Mouse (Mus musculus): ENCODE data around the gene Ankrd33. TPM values are rescaled to one million over a fixed set of nuclear protein-coding genes. Genes with fewer than 3 reads are reported as not detected.

Gene Ankrd33
- polyA plus RNA-seq, 1 experiment = not detected

GRCm38 (mm10) chr15:101121411-101122289 lies 6.1 kb downstream of the Ankrd33 start:
- Histone ChIP-seq H3K27ac (ENCODE audit: control insufficient read depth, insufficient read depth, low read depth, low read length, poor library complexity) (no peak overlapping the region), H3K4me1 (ENCODE audit: control insufficient read depth, insufficient read depth, low read length) (no peaks in the 10 kb centered on the region; the same call in 1 of the 2 replicates)
- 67% methylated on average over 9 of the region's 9 CpGs for WGBS

DNA sequence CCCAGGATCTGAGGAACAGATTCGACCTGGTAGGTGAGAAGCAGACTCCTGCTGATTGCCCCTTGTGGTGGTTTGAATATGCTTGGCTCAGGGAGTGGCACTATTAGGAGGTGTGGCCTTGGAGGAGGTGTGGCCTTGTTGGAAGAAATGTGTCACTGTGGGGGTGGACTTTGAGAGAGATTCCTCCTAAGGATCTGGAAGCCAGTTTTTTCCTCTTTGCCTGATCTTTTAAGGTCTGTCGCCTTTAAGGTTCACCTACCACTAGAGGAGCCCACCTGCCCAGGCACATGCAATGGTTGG lies 6.7 kb downstream of the Ankrd33 start:
- 55% methylated on average over 2 of the region's 2 CpGs for WGBS
- Histone ChIP-seq H3K4me3 (replicated peaks; ENCODE audit: control insufficient read depth, low read depth, low read length) (no peak overlapping the region), H3K27ac (ENCODE audit: control insufficient read depth, insufficient read depth, low read depth, low read length, poor library complexity) (no peak overlapping the region), H3K4me1 (ENCODE audit: control insufficient read depth, insufficient read depth, low read length) (no peaks in the 10 kb centered on the region; the same call in 1 of the 2 replicates)
- TF ChIP-seq POLR2A (IDR thresholded peaks at IDR 0.05; ENCODE audit: borderline replicate concordance, control insufficient read depth, low read depth, low read length) (no peak), CTCF (IDR thresholded peaks at IDR 0.05; ENCODE audit: control insufficient read depth, insufficient read depth, low read length) (no peak)

More at GRCm38 (mm10) chr15:101121411-101122289, 6.1 kb downstream of the Ankrd33 start:
- TF ChIP-seq CTCF (IDR thresholded peaks at IDR 0.05; ENCODE audit: control insufficient read depth, insufficient read depth, low read length) (no peak), POLR2A (IDR thresholded peaks at IDR 0.05; ENCODE audit: borderline replicate concordance, control insufficient read depth, low read depth, low read length) (no peak)
- H3K4me3 ChIP-seq (replicated peaks; ENCODE audit: control insufficient read depth, low read depth, low read length) = no peak overlapping the region

GRCm38 (mm10) chr15:101123202-101123601 lies 7.6 kb downstream of the Ankrd33 start:
- TF ChIP-seq CTCF (IDR thresholded peaks at IDR 0.05; ENCODE audit: control insufficient read depth, insufficient read depth, low read length) (no peak), POLR2A (IDR thresholded peaks at IDR 0.05; ENCODE audit: borderline replicate concordance, control insufficient read depth, low read depth, low read length) (no peak)
- H3K4me3 ChIP-seq (replicated peaks; ENCODE audit: control insufficient read depth, low read depth, low read length) = no peak overlapping the region
- 74% methylated on average over 4 of the region's 4 CpGs for WGBS
- H3K4me1 ChIP-seq (ENCODE audit: control insufficient read depth, insufficient read depth, low read length) = no peaks in the 10 kb centered on the region; the same call in 1 of the 2 replicates
- H3K27ac ChIP-seq (ENCODE audit: control insufficient read depth, insufficient read depth, low read depth, low read length, poor library complexity) = no peak overlapping the region

- H3K27ac ChIP-seq (ENCODE audit: control insufficient read depth, insufficient read depth, low read depth, low read length, poor library complexity) = no peak overlapping the region
- TF ChIP-seq POLR2A (IDR thresholded peaks at IDR 0.05; ENCODE audit: borderline replicate concordance, control insufficient read depth, low read depth, low read length) (no peak), CTCF (IDR thresholded peaks at IDR 0.05; ENCODE audit: control insufficient read depth, insufficient read depth, low read length) (no peak)
- WGBS = 86% methylated on average over 6 of the region's 6 CpGs
- H3K4me3 ChIP-seq (replicated peaks; ENCODE audit: control insufficient read depth, low read depth, low read length) = no peak overlapping the region
- H3K4me1 ChIP-seq (ENCODE audit: control insufficient read depth, insufficient read depth, low read length) = no peaks in the 10 kb centered on the region; the same call in 1 of the 2 replicates
These were observed 10.0 kb downstream of the Ankrd33 start for GRCm38 (mm10) chr15:101125561-101125960.

- H3K4me3 ChIP-seq (replicated peaks; ENCODE audit: control insufficient read depth, low read depth, low read length) = no peak overlapping the region
- H3K4me1 ChIP-seq (ENCODE audit: control insufficient read depth, insufficient read depth, low read length) = no peaks in the 10 kb centered on the region; the same call in 1 of the 2 replicates
- H3K27ac ChIP-seq (ENCODE audit: control insufficient read depth, insufficient read depth, low read depth, low read length, poor library complexity) = no peak overlapping the region
- TF ChIP-seq CTCF (IDR thresholded peaks at IDR 0.05; ENCODE audit: control insufficient read depth, insufficient read depth, low read length) = no peak
- TF ChIP-seq POLR2A (IDR thresholded peaks at IDR 0.05; ENCODE audit: borderline replicate concordance, control insufficient read depth, low read depth, low read length) = no peak
- 82% methylated on average over 12 of the region's 12 CpGs for WGBS
These were observed 11.5 kb downstream of the Ankrd33 start for GRCm38 (mm10) chr15:101126876-101127544.

DNA sequence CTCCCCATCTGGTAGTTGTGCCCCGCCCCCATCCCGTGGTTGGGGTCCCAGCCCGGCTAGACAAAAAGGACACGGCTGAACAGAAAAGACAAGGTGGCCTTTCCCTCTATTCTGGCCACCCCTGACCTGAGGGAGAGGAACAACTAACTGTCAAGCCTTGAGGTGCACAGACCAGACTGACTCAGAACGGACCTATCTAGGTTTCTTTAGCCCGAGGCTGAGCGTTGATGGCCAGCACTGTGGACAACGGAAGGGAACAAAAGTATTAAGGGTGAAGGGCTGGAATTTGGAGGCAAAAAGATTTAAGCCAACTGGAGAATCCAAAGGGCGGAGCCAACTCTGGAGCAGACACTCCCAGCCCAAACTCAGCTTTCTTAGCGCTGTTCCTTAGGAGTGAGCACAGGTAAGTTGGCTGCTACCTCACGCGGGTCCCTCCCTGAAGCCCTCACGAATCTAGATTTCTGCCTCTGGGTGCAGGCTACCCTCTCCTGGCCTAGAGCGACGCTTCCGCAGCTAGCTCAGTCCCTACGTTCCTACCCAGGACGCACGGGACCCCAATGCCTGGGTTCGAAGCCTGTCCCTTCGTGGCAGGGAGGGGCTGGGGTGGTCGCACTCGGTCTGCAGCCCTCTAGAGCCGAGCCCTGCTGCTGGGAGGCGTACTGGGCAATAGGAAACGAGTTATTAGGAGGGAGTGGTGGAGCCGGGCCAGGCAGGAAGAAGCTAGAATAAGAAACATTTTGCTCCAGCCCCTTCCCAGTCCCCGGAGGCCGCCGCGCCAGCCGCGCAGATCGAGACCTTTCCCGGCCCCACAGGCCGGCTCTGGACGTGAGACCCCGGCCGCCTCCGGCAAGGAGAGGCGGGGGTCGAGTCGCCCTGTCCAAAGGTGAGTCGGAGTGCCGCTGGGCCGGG lies 12.9 kb downstream of the Ankrd33 start, which contains the start of gene Acvrl1:
Acvrl1 (plus strand) TSS at position 342 of the 909 bp plus-strand sequence.
- H3K4me1 ChIP-seq (ENCODE audit: control insufficient read depth, insufficient read depth, low read length) = no peaks in the 10 kb centered on the region; the same call in 1 of the 2 replicates
- H3K27ac ChIP-seq (ENCODE audit: control insufficient read depth, insufficient read depth, low read depth, low read length, poor library complexity) = peak within 1 kb of the TSS; percentile 59
- no peak for TF ChIP-seq CTCF (IDR thresholded peaks at IDR 0.05; ENCODE audit: control insufficient read depth, insufficient read depth, low read length)
- 9% methylated on average over 46 of the region's 46 CpGs for WGBS
- peak within 1 kb of the TSS; percentile 55 for H3K4me3 ChIP-seq (replicated peaks; ENCODE audit: control insufficient read depth, low read depth, low read length)

DNA sequence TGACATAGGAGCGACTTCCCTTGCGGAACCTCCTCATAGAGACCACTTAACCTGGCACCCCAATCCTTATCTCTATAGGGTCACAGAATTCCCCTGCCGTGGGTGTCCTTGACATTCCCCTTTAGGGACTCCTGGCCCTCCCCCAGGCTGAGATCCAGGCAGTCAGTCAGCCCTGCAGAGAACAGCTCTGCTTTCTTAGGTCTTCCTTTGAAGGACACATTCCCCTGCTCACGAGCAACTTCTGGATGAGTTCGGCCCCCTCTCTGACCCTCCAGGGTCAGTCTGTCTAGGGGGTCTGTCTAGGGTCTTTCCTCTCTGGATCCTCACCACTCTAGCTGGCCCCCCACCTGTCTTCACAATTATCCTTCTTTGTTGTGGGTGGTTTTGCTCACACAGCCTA lies 13.9 kb downstream of the Ankrd33 start:
- no peak for TF ChIP-seq CTCF (IDR thresholded peaks at IDR 0.05; ENCODE audit: control insufficient read depth, insufficient read depth, low read length)
- Histone ChIP-seq H3K4me3 (replicated peaks; ENCODE audit: control insufficient read depth, low read depth, low read length) (no peak overlapping the region), H3K27ac (ENCODE audit: control insufficient read depth, insufficient read depth, low read depth, low read length, poor library complexity) (no peak overlapping the region), H3K4me1 (ENCODE audit: control insufficient read depth, insufficient read depth, low read length) (no peaks in the 10 kb centered on the region; the same call in 1 of the 2 replicates)
- WGBS = 47% methylated on average over 5 of the region's 5 CpGs
